Mouse (Mus musculus) megakaryocyte, embryonic 14.5 days (primary cell): ENCODE measurements at regions not wholly inside any gene's neighbourhood (a gene's known extent, or its start where the extent isn't known, plus 50 kb on each side); places are given as distances from the start of the nearest gene placed in this dataset.

Experiments used
- FLI1 ChIP-seq: IDR thresholded peaks from 2 replicates; pipeline ENCODE4 v1.6.1; 2012; ENCODE audit warnings: low read length, inconsistent platforms, mixed read lengths
- GATA1 ChIP-seq: IDR thresholded peaks from 3 replicates; pipeline ENCODE4 v1.6.1; 2012; ENCODE audit warnings: mixed read lengths, low read length, inconsistent platforms, borderline replicate concordance

- TF ChIP-seq GATA1 (no peak), FLI1 (no peak)
Measured at GRCm38 (mm10) chr15:52179379-52179778, 1705.3 kb upstream of the Gm7489 start.
